Mouse (Mus musculus) hindbrain, embryonic 10.5 days (tissue): ENCODE data around the gene Enox2. TPM values are rescaled to one million over a fixed set of nuclear protein-coding genes. Genes with fewer than 3 reads are reported as not detected.
A peak's percentile ranks its signal among the peaks of the same experiment; 100 is the strongest.

Source experiments
- DNase-seq: peaks from one replicate; pipeline ENCODE4 v3.0.0-alpha.2; 2017; ENCODE audit warnings: low spot score
- H3K27ac ChIP-seq: fragments of 300-500 bp; sonication (generic); 2 replicates; pipeline ENCODE4 v1.5.1; 2016; ENCODE audit warnings: mild to moderate bottlenecking, moderate library complexity
- H3K27me3 ChIP-seq: fragments of 300-500 bp; sonication (generic); 2 replicates; pipeline ENCODE4 v1.6.1; 2016; ENCODE audit warnings: mild to moderate bottlenecking; ENCODE audit not compliant: poor library complexity, insufficient read depth, severe bottlenecking
- H3K36me3 ChIP-seq: fragments of 300-500 bp; sonication (generic); 2 replicates; pipeline ENCODE4 v1.6.1; 2016; ENCODE audit warnings: mild to moderate bottlenecking, moderate library complexity
- H3K4me1 ChIP-seq: fragments of 300-500 bp; sonication (generic); replicated peaks from 2 replicates; pipeline ENCODE4 v1.6.1; 2016; ENCODE audit warnings: mild to moderate bottlenecking
- H3K4me3 ChIP-seq: fragments of 300-500 bp; sonication (generic); 2 replicates; pipeline ENCODE4 v1.5.1; 2016; ENCODE audit warnings: mild to moderate bottlenecking, moderate library complexity
- H3K9me3 ChIP-seq: fragments of 300-500 bp; sonication (generic); 2 replicates; pipeline ENCODE4 v1.6.1; 2016; ENCODE audit warnings: mild to moderate bottlenecking, moderate library complexity
- WGBS: fragments of 180-500 bp; shearing (Covaris S2); methylation state at CpG from one replicate; pipeline ENCODE4 v1.1.7; 2016; 5-methylcytosine and 5-hydroxymethylcytosine counted together
- polyA plus RNA-seq: library from polyadenylated mRNA; unstranded; fragments of >200 nt; fragmentation: Nextera tagmentation; extraction: Ambion mirVana; gene quantifications from 2 replicates; pipeline ENCODE4 v1.2.1, GENCODE M21; 2016

Gene Enox2
- polyA plus RNA-seq = 10.2 and 11.6 TPM in 2 replicates

GRCm38 (mm10) chrX:49287700-49288563, at the start of gene Enox2:
Enox2 (minus strand) TSS chrX:49288259.
- no peaks in the 10 kb centered on the region for H3K9me3 ChIP-seq
- peak within 1 kb of the TSS; percentile 90 for H3K27ac ChIP-seq
- no peaks in the 10 kb centered on the region for H3K27me3 ChIP-seq
- peak; percentile 80 for DNase-seq
- H3K4me1 ChIP-seq = no peaks in the 10 kb centered on the region
- H3K4me3 ChIP-seq = peak within 1 kb of the TSS; percentile 61
- 19% methylated on average over 26 of the region's 26 CpGs for WGBS
- no peaks in the 10 kb centered on the region for H3K36me3 ChIP-seq

GRCm38 (mm10) chrX:49309496-49309895, 21.4 kb upstream of the Enox2 start:
- Histone ChIP-seq H3K27ac (no peak overlapping the region), H3K4me3 (no peak overlapping the region), H3K9me3 (no peaks in the 10 kb centered on the region), H3K4me1 (no peaks in the 10 kb centered on the region), H3K36me3 (no peaks in the 10 kb centered on the region), H3K27me3 (no peaks in the 10 kb centered on the region)
- WGBS = 47% methylated on average over 1 of the region's 1 CpGs
- DNase-seq = peak; percentile 17

- H3K4me3 ChIP-seq = no peak overlapping the region
- DNase-seq = peak; percentile 2
- WGBS = 14% methylated on average over 5 of the region's 5 CpGs
- no peaks in the 10 kb centered on the region for H3K4me1 ChIP-seq
- no peaks in the 10 kb centered on the region for H3K27me3 ChIP-seq
- no peak overlapping the region for H3K27ac ChIP-seq
- no peaks in the 10 kb centered on the region for H3K9me3 ChIP-seq
- no peaks in the 10 kb centered on the region for H3K36me3 ChIP-seq
Measured at GRCm38 (mm10) chrX:49306659-49307058, 18.6 kb upstream of the Enox2 start.

GRCm38 (mm10) chrX:49279918-49280586, 8.0 kb downstream of the Enox2 start:
- no peaks in the 10 kb centered on the region for H3K27me3 ChIP-seq
- H3K4me1 ChIP-seq = no peaks in the 10 kb centered on the region
- no peak for DNase-seq
- 80% methylated on average over 2 of the region's 2 CpGs for WGBS
- H3K36me3 ChIP-seq = no peaks in the 10 kb centered on the region
- no peaks in the 10 kb centered on the region for H3K9me3 ChIP-seq
- no peak overlapping the region for H3K27ac ChIP-seq
- no peak overlapping the region for H3K4me3 ChIP-seq

- no peaks in the 10 kb centered on the region for H3K36me3 ChIP-seq
- no peak overlapping the region for H3K4me3 ChIP-seq
- DNase-seq = no peak
- peak overlapping the region; percentile 56; the same call in 1 of the 2 replicates for H3K27ac ChIP-seq
- WGBS = 62% methylated on average over 12 of the region's 12 CpGs
- H3K27me3 ChIP-seq = no peaks in the 10 kb centered on the region
- no peaks in the 10 kb centered on the region for H3K9me3 ChIP-seq
- 0 out of 2 replicates have a peak, but pooled peaks cover 4% of the 10 kb centered on the region for H3K4me1 ChIP-seq
Measured at GRCm38 (mm10) chrX:49273487-49274042, 14.5 kb downstream of the Enox2 start.

GRCm38 (mm10) chrX:49250816-49251215, 37.2 kb downstream of the Enox2 start:
- Histone ChIP-seq H3K27ac (no peak overlapping the region), H3K4me3 (no peak overlapping the region), H3K27me3 (no peaks in the 10 kb centered on the region), H3K9me3 (no peaks in the 10 kb centered on the region), H3K4me1 (no peaks in the 10 kb centered on the region), H3K36me3 (no peaks in the 10 kb centered on the region)
- no peak for DNase-seq
- 83% methylated on average over 4 of the region's 4 CpGs for WGBS

GRCm38 (mm10) chrX:49225792-49226426, 62.1 kb downstream of the Enox2 start:
- H3K9me3 ChIP-seq = no peaks in the 10 kb centered on the region
- H3K27me3 ChIP-seq = no peaks in the 10 kb centered on the region
- no peak for DNase-seq

GRCm38 (mm10) chrX:49216422-49216821, 71.6 kb downstream of the Enox2 start:
- Histone ChIP-seq H3K4me1 (no peaks in the 10 kb centered on the region), H3K4me3 (no peak overlapping the region), H3K27ac (no peak overlapping the region), H3K36me3 (no peaks in the 10 kb centered on the region), H3K27me3 (no peaks in the 10 kb centered on the region), H3K9me3 (no peaks in the 10 kb centered on the region)
- 86% methylated on average over 3 of the region's 3 CpGs for WGBS
- DNase-seq = no peak

More at GRCm38 (mm10) chrX:49225792-49226426, 62.1 kb downstream of the Enox2 start:
- H3K27ac ChIP-seq = no peak overlapping the region
- no peaks in the 10 kb centered on the region for H3K36me3 ChIP-seq
- no peak overlapping the region for H3K4me3 ChIP-seq
- H3K4me1 ChIP-seq = 0 out of 2 replicates have a peak, but pooled peaks cover 3% of the 10 kb centered on the region
- WGBS = 46% methylated on average over 1 of the region's 1 CpGs

GRCm38 (mm10) chrX:49196386-49196785, 91.7 kb downstream of the Enox2 start:
- no peak for DNase-seq
- no peaks in the 10 kb centered on the region for H3K4me1 ChIP-seq
- no peaks in the 10 kb centered on the region for H3K27me3 ChIP-seq
- WGBS = 70% methylated on average over 4 of the region's 4 CpGs
- H3K27ac ChIP-seq = no peak overlapping the region
- H3K9me3 ChIP-seq = no peaks in the 10 kb centered on the region
- no peaks in the 10 kb centered on the region for H3K36me3 ChIP-seq
- no peak overlapping the region for H3K4me3 ChIP-seq

GRCm38 (mm10) chrX:49181136-49181535, 106.9 kb downstream of the Enox2 start:
- 91% methylated on average over 3 of the region's 3 CpGs for WGBS
- Histone ChIP-seq H3K36me3 (no peaks in the 10 kb centered on the region), H3K27me3 (no peaks in the 10 kb centered on the region), H3K27ac (no peak overlapping the region), H3K4me3 (no peak overlapping the region), H3K9me3 (no peaks in the 10 kb centered on the region), H3K4me1 (no peaks in the 10 kb centered on the region)
- no peak for DNase-seq

- Histone ChIP-seq H3K9me3 (no peaks in the 10 kb centered on the region), H3K36me3 (no peaks in the 10 kb centered on the region), H3K4me3 (no peak overlapping the region), H3K27ac (no peak overlapping the region), H3K4me1 (no peaks in the 10 kb centered on the region), H3K27me3 (no peaks in the 10 kb centered on the region)
- no peak for DNase-seq
- WGBS = 91% methylated on average over 3 of the region's 3 CpGs
Measured at GRCm38 (mm10) chrX:49178670-49179069, 109.4 kb downstream of the Enox2 start.

GRCm38 (mm10) chrX:49154280-49154679, 133.8 kb downstream of the Enox2 start:
- no peaks in the 10 kb centered on the region for H3K9me3 ChIP-seq
- WGBS = 62% methylated on average over 2 of the region's 2 CpGs

More at GRCm38 (mm10) chrX:49154280-49154679, 133.8 kb downstream of the Enox2 start:
- no peaks in the 10 kb centered on the region for H3K36me3 ChIP-seq
- DNase-seq = no peak
- H3K27ac ChIP-seq = no peak overlapping the region
- no peak overlapping the region for H3K4me3 ChIP-seq
- H3K27me3 ChIP-seq = no peaks in the 10 kb centered on the region
- H3K4me1 ChIP-seq = no peaks in the 10 kb centered on the region
